Mouse (Mus musculus) embryonic facial prominence, embryonic 12.5 days (tissue): ENCODE measurements around the gene Pla2r1. TPM values are rescaled to one million over a fixed set of nuclear protein-coding genes. Genes with fewer than 3 reads are reported as not detected.

Source experiments
- ATAC-seq: fragments of 200-750 bp; cut with Nextera tagmentation; 2 replicates; pipeline ENCODE4 v1.8.0; 2017; ENCODE audit not compliant: insufficient number of reproducible peaks, insufficient read depth, low FRiP score, low TSS enrichment
- H3K27ac ChIP-seq: fragments of 300-500 bp; sonication (generic); 2 replicates; pipeline ENCODE4 v1.5.1; 2016; ENCODE audit warnings: mild to moderate bottlenecking
- H3K27me3 ChIP-seq: fragments of 300-500 bp; sonication (generic); 2 replicates; pipeline ENCODE4 v1.6.1; 2016; ENCODE audit warnings: mild to moderate bottlenecking, moderate library complexity
- H3K36me3 ChIP-seq: fragments of 300-500 bp; sonication (generic); 2 replicates; pipeline ENCODE4 v1.6.1; 2016; ENCODE audit warnings: mild to moderate bottlenecking
- H3K4me1 ChIP-seq: fragments of 300-500 bp; sonication (generic); 2 replicates; pipeline ENCODE4 v1.6.1; 2016
- H3K4me2 ChIP-seq: fragments of 300-500 bp; sonication (generic); replicated peaks from 2 replicates; pipeline ENCODE4 v1.6.1; 2016; ENCODE audit warnings: mild to moderate bottlenecking, moderate library complexity
- H3K4me3 ChIP-seq: fragments of 300-500 bp; sonication (generic); 2 replicates; pipeline ENCODE4 v1.5.1; 2016; ENCODE audit warnings: mild to moderate bottlenecking
- H3K9ac ChIP-seq: fragments of 300-500 bp; sonication (generic); 2 replicates; pipeline ENCODE4 v1.6.1; 2016; ENCODE audit warnings: mild to moderate bottlenecking, moderate library complexity
- H3K9me3 ChIP-seq: fragments of 300-500 bp; sonication (generic); 2 replicates; pipeline ENCODE4 v1.6.1; 2016; ENCODE audit warnings: mild to moderate bottlenecking, moderate library complexity
- WGBS: fragments of 180-500 bp; shearing (Covaris S2); methylation state at CpG from one replicate; pipeline ENCODE4 v1.1.7; 2016; 5-methylcytosine and 5-hydroxymethylcytosine counted together
- polyA plus RNA-seq: library from polyadenylated mRNA; unstranded; fragments of >200 nt; fragmentation: Nextera tagmentation; extraction: Ambion mirVana; gene quantifications from 2 replicates; pipeline ENCODE4 v1.2.1, GENCODE M21; 2016

Gene Pla2r1
- polyA plus RNA-seq, 1 experiment from 2014 or later: 3.7 TPM

DNA sequence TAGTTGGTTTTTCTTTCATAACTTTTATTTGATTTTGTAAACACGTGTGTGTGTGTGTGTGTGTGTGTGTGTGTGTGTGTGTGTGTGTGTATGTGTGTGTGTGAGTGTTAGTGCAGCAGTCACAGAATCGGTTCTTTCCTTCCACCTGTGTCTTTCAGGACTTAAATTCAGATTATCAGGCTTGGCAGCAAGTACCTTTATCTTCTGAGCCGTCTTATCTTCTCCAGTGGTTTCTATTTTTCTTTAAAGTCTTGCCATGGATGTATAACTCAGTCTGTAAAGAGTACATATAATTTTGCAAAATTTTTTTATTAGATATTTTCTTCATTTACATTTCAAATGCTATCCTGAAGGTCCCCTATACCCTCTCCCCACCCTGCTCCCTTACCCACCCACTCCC, 165.7 kb downstream of the Pla2r1 start:
- Histone ChIP-seq H3K9me3 (no peaks in the 10 kb centered on the region), H3K36me3 (no peaks in the 10 kb centered on the region), H3K4me3 (no peak overlapping the region), H3K4me2 (no peak overlapping the region), H3K4me1 (0 out of 2 replicates have a peak, but pooled peaks cover 6% of the 10 kb centered on the region), H3K27ac (no peak overlapping the region), H3K27me3 (peaks cover 7% of the 10 kb centered on the region; the same call in 1 of the 2 replicates), H3K9ac (no peak overlapping the region)
- ATAC-seq: no peak
- WGBS: 71% methylated on average over 3 of the region's 3 CpGs

DNA sequence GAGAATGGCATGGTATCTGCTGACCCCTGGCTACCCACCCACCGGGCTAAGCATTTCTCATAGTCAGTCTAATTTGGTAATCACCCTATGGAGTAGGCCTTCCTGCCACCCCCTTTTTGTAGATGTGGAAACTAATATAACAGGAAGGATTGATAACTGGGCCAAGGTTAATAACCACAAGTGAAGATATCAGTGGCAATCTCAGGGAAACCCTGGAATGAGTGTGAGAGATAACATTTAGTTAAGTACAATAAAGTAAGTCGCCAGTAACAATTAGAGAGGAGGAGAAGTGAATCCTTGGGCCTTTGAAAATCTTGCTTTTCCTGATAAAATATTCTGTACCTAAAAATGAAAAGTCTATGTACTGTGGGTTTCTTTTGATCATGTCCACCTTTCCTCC, 166.3 kb downstream of the Pla2r1 start:
- H3K4me3 ChIP-seq: no peak overlapping the region
- H3K4me1 ChIP-seq: 0 out of 2 replicates have a peak, but pooled peaks cover 6% of the 10 kb centered on the region
- H3K9me3 ChIP-seq: no peaks in the 10 kb centered on the region
- peaks cover 7% of the 10 kb centered on the region; the same call in 1 of the 2 replicates for H3K27me3 ChIP-seq
- no peak overlapping the region for H3K27ac ChIP-seq
- H3K9ac ChIP-seq: no peak overlapping the region
- no peak overlapping the region for H3K4me2 ChIP-seq
- ATAC-seq: no peak
- no peaks in the 10 kb centered on the region for H3K36me3 ChIP-seq
- 80% methylated on average over 2 of the region's 2 CpGs for WGBS

DNA sequence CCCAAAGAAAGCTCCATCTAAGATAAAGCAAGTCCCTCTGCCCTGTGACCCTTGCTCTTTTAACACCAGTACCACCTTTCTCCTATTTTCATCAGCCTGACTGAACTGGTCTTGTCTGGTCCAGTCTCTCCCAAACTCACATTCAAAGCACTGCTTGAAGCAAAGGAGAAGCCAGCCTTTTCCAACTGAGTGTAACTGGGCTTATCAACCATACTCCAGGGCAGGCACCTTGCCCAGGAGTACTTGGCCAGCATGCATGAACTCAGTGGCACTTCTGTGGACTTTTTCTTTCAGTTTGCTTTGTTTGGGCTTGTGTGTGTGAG, 168.4 kb downstream of the Pla2r1 start:
- Histone ChIP-seq H3K27ac (no peak overlapping the region), H3K4me1 (0 out of 2 replicates have a peak, but pooled peaks cover 6% of the 10 kb centered on the region), H3K9me3 (no peaks in the 10 kb centered on the region), H3K9ac (no peak overlapping the region), H3K4me3 (no peak overlapping the region), H3K4me2 (no peak overlapping the region), H3K36me3 (no peaks in the 10 kb centered on the region), H3K27me3 (peaks cover 7% of the 10 kb centered on the region; the same call in 1 of the 2 replicates)
- ATAC-seq: no peak

DNA sequence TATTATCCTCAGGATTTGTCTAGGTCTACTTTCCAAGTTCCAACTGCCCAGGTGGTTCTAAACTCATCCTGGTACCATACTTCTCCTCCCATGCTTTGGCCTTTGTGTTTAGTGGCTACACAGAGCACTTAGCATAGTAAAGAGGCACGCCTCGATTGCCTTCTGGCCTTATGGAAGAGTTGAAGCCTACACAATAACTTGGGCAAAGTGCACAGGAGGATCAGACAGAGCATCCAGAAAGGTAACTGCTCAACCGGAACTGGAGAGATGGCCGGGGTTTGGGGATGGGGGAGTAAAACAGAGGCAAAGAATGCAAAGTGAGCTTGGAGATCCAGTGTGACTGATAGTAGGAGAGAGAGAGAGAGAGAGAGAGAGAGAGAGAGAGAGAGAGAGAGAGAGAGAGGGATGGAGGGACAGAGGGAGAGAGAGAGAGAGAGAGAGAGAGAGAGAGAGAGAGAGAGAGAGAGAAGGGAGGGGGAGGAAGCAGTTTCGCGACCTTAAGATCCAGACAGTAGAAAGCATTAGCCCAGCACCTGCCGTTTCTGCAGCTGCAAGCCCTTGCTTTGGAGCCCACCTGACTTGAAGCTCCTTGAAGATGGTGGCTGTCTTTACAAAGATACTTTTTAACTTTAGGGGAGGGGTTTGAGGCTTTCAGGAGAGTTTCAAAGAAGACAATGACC, 168.9 kb downstream of the Pla2r1 start:
- Histone ChIP-seq H3K9me3 (no peaks in the 10 kb centered on the region), H3K4me2 (no peak overlapping the region), H3K9ac (no peak overlapping the region), H3K36me3 (no peaks in the 10 kb centered on the region), H3K4me3 (no peak overlapping the region), H3K27ac (no peak overlapping the region), H3K4me1 (0 out of 2 replicates have a peak, but pooled peaks cover 6% of the 10 kb centered on the region), H3K27me3 (peaks cover 7% of the 10 kb centered on the region; the same call in 1 of the 2 replicates)
- whole genome bisulfite sequencing: 33% methylated on average over 7 of the region's 7 CpGs
- ATAC-seq: no peak

DNA sequence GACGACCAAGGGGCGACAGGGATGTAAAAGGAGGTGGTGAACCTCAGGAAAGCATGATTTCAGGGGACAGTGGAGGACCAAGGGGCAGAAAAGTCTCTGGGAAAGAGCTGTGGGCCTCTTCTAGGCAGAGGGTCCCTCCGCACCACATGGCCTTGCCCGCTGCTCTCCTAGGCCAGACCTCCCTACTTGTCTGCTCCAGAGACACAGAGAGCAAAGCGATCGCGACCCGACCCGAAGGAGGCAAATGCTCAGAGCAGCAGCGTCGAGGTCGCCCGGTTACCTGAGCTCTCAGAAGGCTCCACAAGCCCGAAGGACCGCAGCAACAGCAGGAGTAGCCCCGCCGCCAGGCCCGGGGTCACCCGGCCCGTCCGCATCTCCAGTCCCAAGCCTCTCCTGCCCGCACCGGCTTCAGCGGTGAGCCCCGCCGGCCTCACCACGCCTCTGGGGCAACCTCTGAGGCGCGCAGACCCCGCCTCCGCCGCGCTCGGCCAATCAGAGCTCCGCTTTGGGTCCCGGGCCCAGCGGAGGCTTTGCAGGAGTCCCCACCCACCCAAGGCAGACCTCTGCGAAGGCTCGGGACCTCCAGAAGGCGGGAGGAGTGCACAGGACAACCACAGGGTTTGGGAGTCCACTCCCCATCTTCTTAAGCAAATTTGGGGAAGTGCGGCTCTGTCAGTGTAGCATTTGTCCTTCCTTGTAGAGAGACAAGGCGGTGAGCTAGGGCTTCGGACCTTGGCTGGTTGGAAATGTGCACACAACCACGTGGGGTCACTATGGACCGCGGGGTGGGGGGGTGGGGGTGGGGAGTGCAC, 170.0 kb downstream of the Pla2r1 start, which contains the start of gene Ly75:
TSS of gene Ly75 (minus strand) at position 446 of the 812 bp plus-strand sequence.
- peak within 1 kb of the TSS; percentile 62 for H3K9ac ChIP-seq
- H3K9me3 ChIP-seq: no peaks in the 10 kb centered on the region
- peak within 1 kb of the TSS; percentile 53 for H3K4me3 ChIP-seq
- under 1% methylated on average over 46 of the region's 46 CpGs for WGBS
- peak within 1 kb of the TSS; percentile 83 for H3K4me2 ChIP-seq
- H3K4me1 ChIP-seq: 0 out of 2 replicates have a peak, but pooled peaks cover 6% of the 10 kb centered on the region
- H3K27ac ChIP-seq: no peak within 1 kb of the TSS
- peak; percentile 98 for ATAC-seq
- H3K27me3 ChIP-seq: peaks cover 7% of the 10 kb centered on the region; the same call in 1 of the 2 replicates
- no peaks in the 10 kb centered on the region for H3K36me3 ChIP-seq

DNA sequence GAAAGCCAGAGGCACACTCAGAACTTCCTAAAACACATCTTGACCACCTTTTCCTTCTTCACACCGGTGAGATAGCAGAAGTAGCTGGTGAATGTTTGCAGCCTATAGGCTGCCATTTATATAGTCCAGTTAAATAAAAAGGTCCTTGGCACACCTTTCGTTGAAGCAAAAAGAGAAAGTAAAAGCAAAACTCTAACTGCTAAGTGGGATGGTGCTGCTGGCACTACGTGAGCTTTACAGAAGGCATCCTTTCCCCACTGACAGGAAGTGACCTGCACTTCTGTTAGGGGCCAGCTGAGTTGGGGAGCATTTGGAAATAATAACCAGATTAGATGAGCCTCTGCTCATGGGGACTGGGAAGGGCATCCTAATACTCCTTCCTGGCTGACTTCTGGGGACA, 170.8 kb downstream of the Pla2r1 start:
- Histone ChIP-seq H3K4me2 (peak overlapping the region; percentile 83), H3K4me1 (0 out of 2 replicates have a peak, but pooled peaks cover 6% of the 10 kb centered on the region), H3K9ac (no peak overlapping the region), H3K4me3 (peak overlapping the region; percentile 53), H3K9me3 (no peaks in the 10 kb centered on the region), H3K27me3 (peaks cover 7% of the 10 kb centered on the region; the same call in 1 of the 2 replicates), H3K36me3 (no peaks in the 10 kb centered on the region), H3K27ac (no peak overlapping the region)
- ATAC-seq: no peak
- WGBS: 62% methylated on average over 3 of the region's 3 CpGs

DNA sequence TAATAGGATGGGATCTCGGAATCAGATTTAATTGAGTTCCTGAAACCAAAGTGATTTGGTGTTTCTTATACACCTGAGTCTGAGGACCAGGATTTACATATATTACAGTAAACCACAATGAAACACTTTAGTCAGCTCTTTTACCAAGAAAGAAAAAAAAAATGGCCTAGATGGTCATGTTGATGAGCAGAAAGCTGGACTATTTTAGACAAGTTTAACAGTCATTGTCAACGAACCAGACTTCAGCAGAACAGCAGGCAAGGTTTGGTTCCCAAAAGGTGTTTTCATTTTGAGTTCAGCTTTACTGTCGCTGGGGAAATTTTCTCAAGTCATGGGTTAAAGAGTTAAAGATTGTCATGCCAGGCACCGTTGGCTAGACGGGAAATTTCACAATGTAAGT, 175.8 kb downstream of the Pla2r1 start:
- ATAC-seq: no peak
- H3K9me3 ChIP-seq: no peaks in the 10 kb centered on the region
- H3K27me3 ChIP-seq: no peaks in the 10 kb centered on the region
- H3K4me3 ChIP-seq: no peak overlapping the region
- no peak overlapping the region for H3K9ac ChIP-seq
- H3K36me3 ChIP-seq: no peaks in the 10 kb centered on the region
- no peak overlapping the region for H3K27ac ChIP-seq
- H3K4me1 ChIP-seq: no peaks in the 10 kb centered on the region
- WGBS: 83% methylated on average over 5 of the region's 5 CpGs
- no peak overlapping the region for H3K4me2 ChIP-seq

DNA sequence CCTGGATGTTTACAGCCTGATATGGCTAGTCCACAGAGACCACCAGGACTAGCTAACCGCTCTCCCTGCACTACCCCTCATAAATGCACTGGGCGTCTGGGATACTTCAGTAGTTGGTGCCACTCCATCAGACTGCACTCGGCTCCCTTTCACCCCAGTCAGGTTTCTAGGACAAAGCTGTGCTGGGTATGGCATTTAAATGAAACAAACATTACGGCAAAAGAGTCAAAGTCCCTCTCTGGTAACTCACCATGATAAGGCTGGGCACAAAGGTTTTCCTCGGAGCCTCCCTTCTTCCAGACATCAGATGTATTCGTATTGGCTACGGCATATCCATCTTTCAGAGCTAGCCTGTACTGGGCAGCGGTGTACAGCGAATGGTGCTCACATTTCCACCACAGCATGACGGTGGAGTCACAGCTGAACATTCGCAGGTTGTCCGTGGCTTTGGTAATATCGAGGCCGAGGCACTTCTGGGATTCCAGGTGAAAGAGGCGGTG, 177.4 kb downstream of the Pla2r1 start:
- WGBS: 93% methylated on average over 15 of the region's 15 CpGs
- no peak for ATAC-seq
- H3K4me3 ChIP-seq: no peak overlapping the region
- no peaks in the 10 kb centered on the region for H3K9me3 ChIP-seq
- H3K4me2 ChIP-seq: no peak overlapping the region
- no peak overlapping the region for H3K27ac ChIP-seq
- H3K27me3 ChIP-seq: no peaks in the 10 kb centered on the region
- H3K36me3 ChIP-seq: no peaks in the 10 kb centered on the region
- H3K4me1 ChIP-seq: no peaks in the 10 kb centered on the region
- H3K9ac ChIP-seq: no peak overlapping the region

DNA sequence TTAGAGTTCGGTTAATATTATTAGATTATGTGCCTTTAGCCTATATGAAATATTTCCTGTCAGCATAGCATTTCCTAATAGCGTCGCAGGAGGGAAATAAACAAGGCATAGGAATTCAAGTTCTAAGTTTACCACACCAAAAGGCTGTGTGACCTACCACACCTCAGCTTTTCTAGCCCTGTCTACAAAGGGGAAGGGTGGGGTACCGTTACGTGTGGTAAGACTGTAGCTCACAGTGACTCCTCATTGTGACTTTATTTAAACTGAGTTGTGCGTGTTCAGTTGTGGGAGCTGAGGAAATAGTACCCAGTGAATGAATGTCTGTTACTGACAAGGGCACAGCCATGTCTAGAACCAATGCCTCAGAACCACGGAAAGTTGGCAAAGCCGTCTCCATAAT, 178.0 kb downstream of the Pla2r1 start:
- Histone ChIP-seq H3K4me1 (no peaks in the 10 kb centered on the region), H3K27me3 (no peaks in the 10 kb centered on the region), H3K4me3 (no peak overlapping the region), H3K9me3 (no peaks in the 10 kb centered on the region), H3K9ac (no peak overlapping the region), H3K4me2 (no peak overlapping the region), H3K27ac (no peak overlapping the region), H3K36me3 (no peaks in the 10 kb centered on the region)
- 91% methylated on average over 8 of the region's 8 CpGs for WGBS
- no peak for ATAC-seq

DNA sequence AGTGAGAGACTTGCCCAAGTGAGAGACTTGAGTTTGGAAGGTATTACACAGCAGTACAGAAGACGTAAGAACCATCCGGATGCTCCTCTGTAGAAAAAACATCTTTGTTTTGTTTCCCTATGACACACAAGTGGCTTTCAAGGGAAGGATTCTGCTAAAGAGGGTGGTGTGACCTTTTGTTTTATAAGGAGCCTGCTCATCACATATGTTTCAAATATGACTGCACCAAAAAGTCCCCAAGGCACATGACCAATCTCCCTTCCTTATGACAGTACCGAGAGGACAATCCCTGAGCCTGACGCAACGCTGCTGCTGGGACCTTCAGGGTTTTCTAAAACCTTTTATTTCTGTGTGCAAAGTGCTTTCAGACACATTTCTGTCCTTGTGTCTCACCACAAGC, 182.9 kb downstream of the Pla2r1 start:
- no peak for ATAC-seq
- Histone ChIP-seq H3K27ac (no peak overlapping the region), H3K4me2 (no peak overlapping the region), H3K36me3 (no peaks in the 10 kb centered on the region), H3K4me1 (no peaks in the 10 kb centered on the region), H3K27me3 (no peaks in the 10 kb centered on the region), H3K9ac (no peak overlapping the region), H3K9me3 (no peaks in the 10 kb centered on the region), H3K4me3 (no peak overlapping the region)
- WGBS: 91% methylated on average over 5 of the region's 5 CpGs

DNA sequence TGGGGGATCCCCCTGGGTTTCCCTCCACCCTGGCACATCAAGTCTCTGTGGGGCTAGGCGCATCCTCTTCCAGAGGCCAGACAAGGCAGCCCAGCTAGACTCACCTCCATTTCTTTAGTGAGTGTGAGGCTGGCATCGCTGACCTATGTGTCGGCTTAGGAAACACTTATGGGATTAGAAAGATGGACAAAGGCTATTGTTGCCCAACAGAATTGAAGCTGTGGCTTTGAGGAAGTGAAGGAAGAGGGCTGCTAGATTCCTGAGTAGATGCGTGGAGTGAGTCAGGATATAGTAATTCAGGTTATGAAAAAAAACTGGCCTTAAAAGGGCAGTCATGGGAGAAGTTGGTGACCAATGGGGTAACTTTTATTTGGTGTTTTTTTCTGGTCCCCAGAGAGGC, 183.7 kb downstream of the Pla2r1 start:
- H3K4me2 ChIP-seq: no peak overlapping the region
- H3K27me3 ChIP-seq: no peaks in the 10 kb centered on the region
- H3K9me3 ChIP-seq: no peaks in the 10 kb centered on the region
- ATAC-seq: no peak
- H3K36me3 ChIP-seq: no peaks in the 10 kb centered on the region
- no peaks in the 10 kb centered on the region for H3K4me1 ChIP-seq
- WGBS: 82% methylated on average over 4 of the region's 4 CpGs
- H3K9ac ChIP-seq: no peak overlapping the region
- H3K4me3 ChIP-seq: no peak overlapping the region
- H3K27ac ChIP-seq: no peak overlapping the region

DNA sequence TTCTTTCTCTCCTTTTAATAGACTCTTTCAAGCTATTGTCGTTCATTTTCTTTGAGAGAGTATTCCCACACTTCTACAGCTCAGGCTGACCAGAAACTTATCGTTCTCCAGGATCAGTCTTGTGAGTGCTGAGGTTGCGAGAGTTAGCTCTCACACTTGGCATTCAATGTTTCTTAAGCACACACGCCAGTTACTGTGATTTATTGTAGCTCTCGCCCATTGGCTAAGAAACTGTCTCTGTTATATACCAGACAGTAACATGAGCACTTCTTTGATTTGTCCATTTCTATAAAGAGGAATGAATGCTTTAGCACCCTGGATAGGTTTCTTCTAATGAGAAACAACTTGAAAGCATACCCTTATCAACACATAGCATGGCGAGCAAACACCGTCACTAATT, 185.2 kb downstream of the Pla2r1 start:
- H3K9me3 ChIP-seq: no peaks in the 10 kb centered on the region
- no peak overlapping the region for H3K27ac ChIP-seq
- no peaks in the 10 kb centered on the region for H3K4me1 ChIP-seq
- H3K9ac ChIP-seq: no peak overlapping the region
- 90% methylated on average over 7 of the region's 7 CpGs for WGBS
- no peak overlapping the region for H3K4me2 ChIP-seq
- H3K36me3 ChIP-seq: no peaks in the 10 kb centered on the region
- H3K27me3 ChIP-seq: no peaks in the 10 kb centered on the region
- no peak for ATAC-seq
- no peak overlapping the region for H3K4me3 ChIP-seq
